Mouse (Mus musculus) megakaryocyte, embryonic 14.5 days (primary cell): ENCODE data around the gene Disc1.

Experiments used
- FLI1 ChIP-seq: IDR thresholded peaks from 2 replicates; pipeline ENCODE4 v1.6.1; 2012; ENCODE audit warnings: low read length, inconsistent platforms, mixed read lengths
- GATA1 ChIP-seq: IDR thresholded peaks from 3 replicates; pipeline ENCODE4 v1.6.1; 2012; ENCODE audit warnings: mixed read lengths, low read length, inconsistent platforms, borderline replicate concordance

DNA sequence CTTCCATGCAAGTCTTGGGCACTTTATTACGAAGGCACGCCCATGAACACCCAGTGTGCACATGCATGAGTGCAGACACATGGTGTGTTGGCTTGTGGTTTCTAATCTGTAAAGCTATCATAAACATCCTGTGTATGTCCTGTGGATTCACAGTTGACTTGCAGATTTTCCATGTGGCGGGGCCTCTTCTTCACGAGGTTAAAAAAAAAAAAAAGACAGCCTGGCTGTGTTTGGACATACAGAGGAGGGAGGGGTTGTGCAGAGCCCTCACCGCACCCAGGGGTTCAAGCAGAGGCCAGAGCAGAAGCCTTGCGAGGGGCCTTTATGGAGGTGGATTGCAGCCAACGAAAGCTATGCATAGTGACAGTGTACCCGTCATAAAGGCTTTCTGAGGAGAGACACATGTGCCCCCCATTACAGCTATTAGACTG is 248.0 kb downstream of the Disc1 start:
- no peak for TF ChIP-seq GATA1
- TF ChIP-seq FLI1, result no peak
